Comparison of ENCODE assay signal across 19 mouse cellular contexts in the genomic region with DNA sequence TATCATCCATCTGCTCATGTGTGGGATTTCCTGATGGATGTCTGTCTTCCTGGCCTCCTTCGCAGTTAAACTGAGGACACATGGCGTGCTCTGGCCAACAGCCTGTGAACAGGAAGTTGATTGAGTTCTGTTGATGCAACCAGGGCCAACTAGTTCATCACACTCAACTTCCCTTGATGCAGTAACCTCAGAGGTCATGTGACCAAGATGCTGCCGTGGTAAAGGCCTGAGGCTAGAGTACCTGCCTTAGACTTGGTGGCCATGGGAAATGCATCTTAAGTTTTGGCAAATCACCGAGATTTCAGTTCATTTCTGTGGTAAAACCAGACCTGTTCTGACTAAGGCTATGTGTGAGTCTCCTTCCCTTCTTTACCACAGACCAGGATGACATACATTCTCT. TPM values are rescaled to one million over a fixed set of nuclear protein-coding genes. Genes with fewer than 3 reads are reported as not detected.
DNase-seq lines count a peak whose midpoint lies in the region; ATAC-seq and TF ChIP-seq lines count a peak whose summit lies in the region.
"Had no signal": no experiment of that assay in that cellular context is flagged by ENCODE, and none has a peak within 500 bp of the region (broad histone marks: within the 10 kb centered on the region; RNA-seq: fewer than 3 reads in every experiment).

No protein-coding gene starts in this region.

- no peak overlapping the region for H3K4me3 ChIP-seq in liver, adult 2 months (ENCODE audit: insufficient read depth, low read depth, low read length)
- no peak overlapping the region for H3K4me3 ChIP-seq in liver, embryonic 11.5 days (ENCODE audit: low read depth, low read length)
- H3K4me3 ChIP-seq in heart, embryonic 12.5 days: no peak overlapping the region
- H3K4me3 ChIP-seq: forebrain, embryonic 12.5 days; lung, embryonic 15.5 days; midbrain, embryonic 12.5 days had no signal

- no peaks in the 10 kb centered on the region; the same call in 1 of the 2 replicates for H3K27me3 ChIP-seq in liver, adult 2 months (ENCODE audit: control insufficient read depth, insufficient read depth, low read length)
- H3K27me3 ChIP-seq in liver, embryonic 11.5 days (replicated peaks; ENCODE audit: control insufficient read depth, insufficient read depth, low read length): no peaks in the 10 kb centered on the region
- no peaks in the 10 kb centered on the region for H3K27me3 ChIP-seq in heart, embryonic 12.5 days (replicated peaks)
- H3K27me3 ChIP-seq: forebrain, embryonic 12.5 days; lung, embryonic 15.5 days; midbrain, embryonic 12.5 days had no signal

- no peaks in the 10 kb centered on the region for H3K4me1 ChIP-seq in liver, adult 2 months (ENCODE audit: control insufficient read depth, insufficient read depth, low read length)
- H3K4me1 ChIP-seq in liver, embryonic 11.5 days (replicated peaks; ENCODE audit: control insufficient read depth, insufficient read depth, low read length): no peaks in the 10 kb centered on the region
- H3K4me1 ChIP-seq in heart, embryonic 12.5 days (replicated peaks): no peaks in the 10 kb centered on the region
- H3K4me1 ChIP-seq: forebrain, embryonic 12.5 days; lung, embryonic 15.5 days had no signal

- TF ChIP-seq POLR2A in liver, adult 2 months (IDR thresholded peaks at IDR 0.05; ENCODE audit: extremely low read depth, insufficient read depth, low read length): no peak

- no peak overlapping the region for H3K27ac ChIP-seq in liver, adult 2 months (replicated peaks; ENCODE audit: insufficient read depth, low read depth, low read length)
- no peak overlapping the region for H3K27ac ChIP-seq in liver, embryonic 11.5 days (ENCODE audit: low read depth, low read length)
- H3K27ac ChIP-seq in heart, embryonic 12.5 days (ENCODE audit: poor library complexity, severe bottlenecking): no peak overlapping the region
- H3K27ac ChIP-seq: forebrain, embryonic 12.5 days; hindbrain, embryonic 14.5 days; lung, embryonic 15.5 days; midbrain, embryonic 12.5 days had no signal

- H3K9ac ChIP-seq in liver, adult 2 months (ENCODE audit: low read depth, low read length): no peak overlapping the region
- H3K9ac ChIP-seq in liver, embryonic 11.5 days (ENCODE audit: low read depth, low read length): no peak overlapping the region
- H3K9ac ChIP-seq in heart, embryonic 12.5 days: no peak overlapping the region
- H3K9ac ChIP-seq: forebrain, embryonic 12.5 days; hindbrain, embryonic 14.5 days; lung, embryonic 15.5 days; midbrain, embryonic 12.5 days had no signal

- H3K9me3 ChIP-seq in liver, embryonic 11.5 days (ENCODE audit: control insufficient read depth, low read length): no peaks in the 10 kb centered on the region
- no peaks in the 10 kb centered on the region for H3K9me3 ChIP-seq in heart, embryonic 12.5 days (replicated peaks)
- H3K9me3 ChIP-seq: forebrain, embryonic 12.5 days; lung, embryonic 15.5 days; midbrain, embryonic 12.5 days had no signal

- no peak for ATAC-seq in liver, embryonic 11.5 days (replicated peaks; ENCODE audit: low FRiP score)
- peak; percentile 91 for ATAC-seq in neutrophil, adult 5-6 weeks (ENCODE audit: extremely low read depth, insufficient number of reproducible peaks, low FRiP score, poor library complexity, severe bottlenecking)
- no peak for ATAC-seq in heart, embryonic 12.5 days (ENCODE audit: insufficient number of reproducible peaks, low FRiP score)
- ATAC-seq: intestine, postnatal 0 days had no signal

- no peaks in the 10 kb centered on the region for H3K79me2 ChIP-seq in liver, adult 2 months (ENCODE audit: control insufficient read depth, insufficient read depth, low read length)

- TF ChIP-seq CTCF in liver, adult 2 months (IDR thresholded peaks at IDR 0.05; ENCODE audit: low read depth, low read length): no peak

- H3K4me2 ChIP-seq in liver, embryonic 11.5 days: no peak overlapping the region
- no peak overlapping the region for H3K4me2 ChIP-seq in heart, embryonic 12.5 days
- H3K4me2 ChIP-seq: forebrain, embryonic 12.5 days; hindbrain, embryonic 14.5 days; lung, embryonic 15.5 days; midbrain, embryonic 12.5 days had no signal

- peak; percentile 19 for DNase-seq in liver, adult 2 months (ENCODE audit: extremely low read depth, low read depth, low spot score)
- DNase-seq in liver, embryonic 11.5 days (ENCODE audit: low spot score): no peak
- DNase-seq in T-cell, adult 2 months (ENCODE audit: low spot score): peak; percentile 13
- DNase-seq in lung, postnatal 36 days: peak; percentile 73
- DNase-seq in adrenal gland, postnatal 10 days: no peak
- DNase-seq in ovary, adult 18-20 months (ENCODE audit: low spot score): no peak
- DNase-seq: cerebellum, postnatal 14 days; gastrocnemius, postnatal 25 days; kidney, postnatal 10 days; right cerebral cortex, adult 18-20 months had no signal

- 74% methylated on average over 4 of the region's 4 CpGs for WGBS in liver, adult 2 months
- WGBS in liver, embryonic 11.5 days: 54% methylated on average over 4 of the region's 4 CpGs
- WGBS in heart, embryonic 12.5 days: 68% methylated on average over 4 of the region's 4 CpGs

- H3K36me3 ChIP-seq in liver, adult 2 months (ENCODE audit: control insufficient read depth, insufficient read depth, low read length): no peaks in the 10 kb centered on the region
- no peaks in the 10 kb centered on the region for H3K36me3 ChIP-seq in liver, embryonic 11.5 days (ENCODE audit: control insufficient read depth, insufficient read depth, low read length)
- H3K36me3 ChIP-seq in heart, embryonic 12.5 days: no peaks in the 10 kb centered on the region
- H3K36me3 ChIP-seq: forebrain, embryonic 12.5 days; lung, embryonic 15.5 days; midbrain, embryonic 12.5 days had no signal

RNA-seq across cellular contexts. Expression of gene Il1a, which starts 6.1 kb away (rescaled TPM):
- total RNA-seq in liver, adult 2 months (2014; rRNA removed): 3.7 and 4.2 TPM in 2 replicates
- 0.36 and 1.0 TPM in 2 replicates for polyA plus RNA-seq in liver, adult 2 months (2012; rRNA removed)
- polyA plus RNA-seq in liver, embryonic 11.5 days (2014; fragmentation: Nextera tagmentation; extraction: Ambion mirVana): 2.2 and 2.5 TPM in 2 replicates
- 0.98 and 1.9 TPM in 2 replicates for total RNA-seq in neutrophil, adult 5-6 weeks (2017)
- total RNA-seq in adrenal gland, postnatal 10 days (2021): 1 to 10 TPM in 1 of 2 experiments, under 1 TPM in 1; 0.73 to 1.2 TPM
- polyA plus RNA-seq in heart, embryonic 12.5 days (2016; fragmentation: Nextera tagmentation; extraction: Ambion mirVana): not detected in 2 replicates
- total RNA-seq: gastrocnemius, postnatal 25 days; heart, postnatal 25 days had no signal
- polyA plus RNA-seq: midbrain, embryonic 12.5 days; stomach, embryonic 14.5 days had no signal

RNA-seq across cellular contexts. Expression of gene Ckap2l, which starts 18.8 kb away (rescaled TPM):
- total RNA-seq in liver, adult 2 months (2014; rRNA removed): 0.09 and 0.60 TPM in 2 replicates
- 0.04 TPM in 1 of 2 replicates, not detected in the other for polyA plus RNA-seq in liver, adult 2 months (2012; rRNA removed)
- 55.1 and 63.7 TPM in 2 replicates for polyA plus RNA-seq in liver, embryonic 11.5 days (2014; fragmentation: Nextera tagmentation; extraction: Ambion mirVana)
- 0.47 and 0.98 TPM in 2 replicates for total RNA-seq in neutrophil, adult 5-6 weeks (2017)
- 10 to 100 TPM in 1 of 2 experiments, 1 to 10 TPM in 1; 9.9 to 11.7 TPM for total RNA-seq in adrenal gland, postnatal 10 days (2021)
- polyA plus RNA-seq in heart, embryonic 12.5 days (2016; fragmentation: Nextera tagmentation; extraction: Ambion mirVana): 47.3 and 51.6 TPM in 2 replicates

RNA-seq across cellular contexts. Expression of gene Il1b, which starts 55.1 kb away (rescaled TPM):
- total RNA-seq in liver, adult 2 months (2014; rRNA removed): 1.8 and 2.1 TPM in 2 replicates
- 0.39 and 0.84 TPM in 2 replicates for polyA plus RNA-seq in liver, adult 2 months (2012; rRNA removed)
- 0.25 and 0.66 TPM in 2 replicates for polyA plus RNA-seq in liver, embryonic 11.5 days (2014; fragmentation: Nextera tagmentation; extraction: Ambion mirVana)
- 7,111 and 7,665 TPM in 2 replicates for total RNA-seq in neutrophil, adult 5-6 weeks (2017)
- total RNA-seq in adrenal gland, postnatal 10 days (2021): under 1 TPM; 0.55 to 0.63 TPM
- polyA plus RNA-seq in heart, embryonic 12.5 days (2016; fragmentation: Nextera tagmentation; extraction: Ambion mirVana): 0.17 TPM in 1 of 2 replicates, not detected in the other
- total RNA-seq: gastrocnemius, postnatal 25 days; heart, postnatal 25 days had no signal
- polyA plus RNA-seq: forebrain, embryonic 12.5 days; hindbrain, embryonic 14.5 days; lung, embryonic 15.5 days; midbrain, embryonic 12.5 days had no signal

Comparison
In these comparisons a context has a peak if more than half of its experiments do, and no peak if none do; other contexts are left out.
1. DNase-seq: peak in liver, adult 2 months (single experiment), T-cell, adult 2 months (single experiment) and lung, postnatal 36 days (single experiment); none in liver, embryonic 11.5 days (single experiment), adrenal gland, postnatal 10 days (single experiment) and ovary, adult 18-20 months (single experiment).
2. RNA of gene Il1b, which starts 55.1 kb away (total RNA-seq): 7,111 to 7,665 TPM in neutrophil, adult 5-6 weeks; 1.8 to 2.1 TPM in liver, adult 2 months and 0.55 to 0.63 TPM in adrenal gland, postnatal 10 days; every median in the first group is over 1,000 times any median in the second.